Mouse (Mus musculus): ENCODE results near the gene Commd7.
A peak's percentile ranks its signal among the peaks of the same experiment; 100 is the strongest.

The Commd7 gene

DNA sequence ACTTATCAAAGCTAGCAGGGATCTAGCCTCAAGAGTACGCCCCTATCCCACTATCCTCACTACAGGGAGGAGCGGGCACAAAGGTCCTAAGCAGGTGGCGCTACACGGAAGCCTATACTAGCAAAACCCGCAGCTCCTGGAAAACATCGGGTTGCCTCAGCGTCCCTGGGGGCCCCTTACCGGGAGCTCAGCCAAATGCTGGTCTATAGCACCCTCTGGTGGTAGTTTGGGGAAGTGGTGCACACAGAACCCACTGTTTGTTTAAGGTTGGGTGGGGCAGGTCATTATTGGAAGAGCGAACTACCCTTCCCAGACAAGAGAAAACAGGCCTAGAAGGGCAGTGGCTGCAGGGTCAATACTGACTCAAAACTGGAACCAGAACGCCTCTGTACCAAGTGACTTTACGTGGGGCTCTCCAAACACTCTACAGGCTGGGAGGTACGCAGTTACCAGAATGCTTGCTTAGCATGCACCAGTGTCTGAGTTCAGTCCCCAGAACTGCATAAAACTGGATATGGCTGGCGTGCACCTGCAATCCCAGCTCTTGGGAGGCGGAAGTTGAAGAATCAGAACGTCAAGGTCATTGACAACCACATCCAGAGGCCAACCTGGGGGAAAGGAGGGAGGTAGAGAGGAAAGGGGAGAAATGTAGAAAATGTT is 45.9 kb downstream of the Commd7 start:
- peak; percentile 96 for DNase-seq (ENCODE audit: low spot score)

DNA sequence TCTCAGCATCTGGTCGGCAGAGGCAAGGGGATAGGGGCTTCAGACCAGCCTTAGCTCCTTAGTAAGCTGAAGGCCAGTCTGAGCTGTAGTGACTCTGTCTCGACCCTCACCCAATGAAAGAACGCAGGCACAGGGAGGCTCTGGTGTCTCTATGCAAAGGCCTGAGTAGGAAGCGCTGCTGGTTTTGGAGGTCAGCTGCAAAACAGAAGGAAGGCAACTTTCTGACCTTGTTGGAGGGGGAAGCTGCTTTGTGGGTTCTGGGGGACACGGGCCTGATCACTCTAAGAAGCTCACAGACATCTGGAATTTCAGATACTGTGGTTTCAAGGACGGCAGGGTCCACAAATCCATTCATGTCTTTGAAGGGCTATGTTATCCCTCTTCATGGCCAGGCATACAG is 46.6 kb downstream of the Commd7 start:
- no peak for DNase-seq (ENCODE audit: low spot score)

DNA sequence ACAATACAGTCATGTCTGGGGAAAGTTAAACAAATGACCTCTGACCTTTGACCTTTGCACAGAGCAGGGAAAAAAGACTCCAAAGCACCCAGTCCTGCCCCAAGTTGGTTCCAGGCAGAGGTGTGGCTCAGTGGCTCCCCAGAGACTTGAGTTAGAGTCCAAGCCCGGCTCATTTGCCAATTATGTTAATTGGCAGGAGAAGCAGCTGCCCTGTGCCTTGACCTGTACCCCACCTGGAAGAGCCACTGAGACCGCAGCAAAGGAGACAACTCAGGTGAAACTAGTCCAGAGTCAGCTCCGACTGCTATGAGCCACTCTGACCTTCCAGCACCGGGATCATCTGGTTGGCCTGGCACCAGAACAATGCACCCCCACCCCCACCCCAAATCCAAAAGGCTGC is 48.2 kb downstream of the Commd7 start:
- DNase-seq (ENCODE audit: low spot score), result no peak

DNA sequence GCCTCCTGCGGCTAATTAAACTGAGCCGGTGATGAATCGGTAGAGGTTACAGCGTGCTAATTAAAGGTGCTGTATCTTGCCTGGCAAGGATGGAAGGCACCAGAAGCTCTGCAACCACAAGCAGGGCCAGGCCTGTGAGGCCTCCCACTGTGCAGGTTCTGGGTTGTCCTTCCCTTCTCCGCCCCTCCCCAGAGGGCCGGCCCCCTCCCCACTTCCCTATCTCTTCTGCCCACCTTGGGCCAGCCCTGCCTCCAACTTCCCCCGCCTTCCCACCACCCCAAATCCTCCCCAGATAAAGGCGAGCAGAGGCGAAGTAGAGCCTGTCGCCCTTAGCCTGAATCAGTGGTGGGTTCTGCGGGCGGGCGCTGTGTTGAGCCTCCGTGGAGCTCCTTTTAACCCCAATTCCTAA is 48.9 kb downstream of the Commd7 start:
- no peak for DNase-seq (ENCODE audit: low spot score)

DNA sequence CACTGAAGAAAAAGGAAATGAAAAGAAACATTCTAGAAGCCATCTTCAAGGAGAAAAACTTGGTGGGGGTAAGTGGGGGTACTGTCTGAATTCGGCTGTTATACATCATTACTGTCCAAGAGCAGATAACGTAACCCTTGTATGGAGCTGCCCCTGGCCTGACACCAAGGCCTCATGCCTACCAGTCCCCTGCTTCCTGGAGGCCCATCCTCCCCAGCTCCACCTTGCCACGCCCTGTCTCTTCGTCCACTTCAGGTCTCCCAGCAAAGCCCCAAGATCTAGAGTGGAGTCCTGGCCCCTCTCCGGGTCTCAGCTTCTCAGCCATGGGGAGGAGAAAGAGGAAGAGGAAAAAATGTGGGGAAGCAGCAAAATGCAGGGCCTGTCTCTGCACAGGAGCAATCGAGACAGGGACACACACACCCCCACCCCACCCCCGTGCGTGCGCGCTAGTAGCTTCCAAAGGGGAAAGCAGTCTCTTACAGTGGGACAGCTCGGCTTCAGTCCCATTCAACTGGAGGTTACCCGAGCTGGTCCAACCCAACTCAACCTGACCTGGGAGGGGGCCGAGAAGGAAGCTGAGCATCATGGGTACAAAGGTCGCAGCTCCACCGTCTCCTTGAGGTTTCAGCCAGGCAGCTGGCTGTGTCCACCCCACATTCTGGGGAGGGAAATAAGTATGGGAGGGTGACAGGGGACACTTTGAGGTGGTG is 49.5 kb downstream of the Commd7 start:
- DNase-seq (ENCODE audit: low spot score), result no peak

DNA sequence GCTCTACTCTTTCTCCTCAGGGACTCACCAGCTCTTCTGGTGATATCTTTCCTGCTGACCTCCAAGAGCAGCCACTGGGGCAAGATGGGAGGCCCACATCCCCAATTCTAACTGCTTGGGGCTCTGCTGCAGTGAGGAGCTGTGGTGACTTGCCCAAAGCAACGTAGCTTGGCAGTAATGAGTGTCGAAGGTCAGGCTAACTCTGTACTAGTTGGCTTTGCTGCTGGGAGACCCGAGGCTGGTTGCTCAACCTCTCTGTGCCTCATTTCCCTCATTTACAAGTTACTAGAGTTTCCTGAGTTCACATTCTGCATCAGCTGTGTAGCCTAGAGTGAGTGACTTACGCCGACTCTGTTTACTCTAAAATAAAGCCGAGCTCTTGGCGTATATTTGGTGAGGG is 51.2 kb downstream of the Commd7 start:
- DNase-seq (ENCODE audit: low spot score), result no peak

DNA sequence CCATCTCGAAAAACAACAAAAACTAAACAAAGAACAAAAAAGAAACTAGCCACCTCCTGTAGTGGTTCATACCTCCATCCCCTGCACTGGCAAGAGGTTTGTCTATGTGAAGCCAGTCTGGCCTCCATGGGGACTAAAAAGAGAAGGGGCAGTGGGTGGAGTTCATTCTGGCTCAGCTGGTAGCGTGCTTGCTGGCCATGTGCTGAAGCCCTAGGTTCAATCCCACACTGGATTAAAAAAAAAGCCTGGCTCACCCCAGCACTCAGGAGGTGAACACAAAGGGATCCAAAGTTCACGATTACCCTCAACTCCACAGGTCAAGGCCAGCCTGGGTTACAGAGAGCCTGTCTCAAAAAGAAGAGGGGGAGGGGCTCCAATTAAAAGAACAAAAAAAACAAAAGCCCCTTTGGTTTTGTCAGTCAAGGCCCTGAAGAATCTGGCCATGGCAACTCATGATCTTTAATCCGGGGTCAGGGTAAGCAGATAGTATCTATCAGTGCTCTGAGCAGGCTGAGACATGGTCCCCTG is 52.1 kb downstream of the Commd7 start:
- DNase-seq (ENCODE audit: low spot score), result no peak

DNA sequence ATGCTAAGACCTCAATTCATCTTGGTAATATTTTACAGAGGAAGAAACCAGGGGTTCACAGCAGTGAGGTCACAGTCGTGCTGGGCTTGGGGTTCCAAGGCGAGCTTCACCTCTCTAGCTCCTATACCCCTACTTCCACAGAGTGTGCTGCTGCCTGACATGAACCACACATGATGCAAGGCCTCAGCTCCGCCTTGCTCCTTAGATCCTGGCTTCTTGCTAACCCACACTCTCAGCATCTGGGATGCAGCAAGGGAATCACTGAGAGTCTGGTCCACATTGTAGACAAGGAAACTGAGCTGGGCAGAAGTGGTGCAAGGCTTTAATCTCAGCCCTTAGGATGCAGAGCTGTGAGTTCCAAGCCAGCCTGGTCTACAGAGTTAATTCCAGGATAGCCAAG is 52.5 kb downstream of the Commd7 start:
- DNase-seq (ENCODE audit: low spot score), result no peak

DNA sequence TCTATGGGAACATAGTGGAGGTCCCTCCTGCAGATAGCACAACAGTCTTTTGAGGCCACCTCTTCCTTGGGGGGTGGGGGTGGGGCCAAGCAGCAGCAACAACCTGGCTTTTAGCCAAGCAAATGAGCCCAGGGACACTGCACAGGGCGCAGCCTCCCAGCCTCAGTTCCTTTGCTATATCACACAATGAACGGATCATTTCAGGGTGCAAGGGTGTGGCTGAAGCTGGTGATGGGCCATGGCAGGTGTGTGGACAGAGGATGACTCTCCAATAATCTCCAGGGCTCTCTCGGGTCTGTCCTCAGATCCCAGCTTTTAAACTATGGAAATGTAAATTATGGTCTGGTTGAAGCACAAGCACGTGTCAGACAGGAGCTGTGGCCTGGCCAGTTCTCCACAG is 55.5 kb downstream of the Commd7 start:
- DNase-seq (ENCODE audit: low spot score), result no peak

DNA sequence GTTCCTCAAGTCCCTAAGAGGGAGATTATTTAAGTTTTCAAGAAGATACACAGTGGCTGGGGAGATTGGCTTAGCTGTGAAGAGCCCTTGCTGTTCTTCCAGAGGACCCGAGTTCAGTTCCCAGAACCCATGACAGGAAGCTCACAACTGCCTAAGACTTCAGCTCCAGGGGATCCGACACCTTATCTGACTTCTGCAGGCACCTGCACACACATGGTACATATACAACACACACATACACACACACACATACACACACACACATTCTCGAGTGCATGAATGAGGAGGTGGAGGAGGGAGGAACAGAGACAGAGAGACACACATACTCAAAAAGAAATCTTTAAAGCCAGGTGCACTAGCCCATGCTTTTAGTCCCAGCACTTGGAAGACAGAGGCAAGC is 56.4 kb downstream of the Commd7 start:
- no peak for DNase-seq (ENCODE audit: low spot score)

DNA sequence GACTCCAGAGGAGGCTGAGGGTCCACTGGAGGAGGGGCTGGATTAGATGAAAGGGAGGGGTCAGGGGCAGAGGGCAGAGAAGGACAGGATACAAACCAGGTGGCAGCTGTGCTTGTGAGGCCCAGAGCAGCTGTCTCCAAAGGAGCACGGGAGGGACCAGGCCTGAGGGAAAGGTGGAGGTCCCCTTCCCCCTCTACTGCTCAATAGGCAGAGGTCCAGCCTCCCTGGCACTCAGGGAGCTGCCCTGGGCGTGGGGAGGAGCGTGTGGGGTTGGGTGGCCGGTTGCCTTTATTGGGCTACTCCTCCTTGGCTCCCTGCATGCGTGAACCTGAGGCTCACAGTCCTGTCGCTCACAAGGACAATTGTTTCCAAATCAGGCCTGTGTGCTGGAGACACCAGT is 57.0 kb downstream of the Commd7 start:
- no peak for DNase-seq (ENCODE audit: low spot score)

DNA sequence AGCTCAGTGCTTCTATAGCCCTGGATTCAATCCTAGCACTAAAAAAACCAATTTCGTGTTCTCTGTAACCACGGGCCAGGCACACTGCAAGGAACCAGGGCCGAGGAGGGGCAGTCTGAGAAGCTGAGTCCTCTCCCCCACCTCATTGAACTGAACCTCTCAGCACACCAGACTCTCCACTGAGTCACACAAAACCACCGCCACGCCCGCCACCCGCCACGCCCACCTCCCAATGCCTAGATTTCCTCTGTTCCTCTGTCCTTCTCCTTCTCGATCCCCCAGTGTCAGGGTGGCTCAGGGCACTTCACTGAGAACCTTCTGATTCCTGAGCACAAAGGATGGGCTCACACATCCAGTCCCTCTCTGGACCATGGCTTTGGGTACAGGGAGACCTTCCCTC is 59.5 kb downstream of the Commd7 start:
- DNase-seq (ENCODE audit: low spot score), result no peak

DNA sequence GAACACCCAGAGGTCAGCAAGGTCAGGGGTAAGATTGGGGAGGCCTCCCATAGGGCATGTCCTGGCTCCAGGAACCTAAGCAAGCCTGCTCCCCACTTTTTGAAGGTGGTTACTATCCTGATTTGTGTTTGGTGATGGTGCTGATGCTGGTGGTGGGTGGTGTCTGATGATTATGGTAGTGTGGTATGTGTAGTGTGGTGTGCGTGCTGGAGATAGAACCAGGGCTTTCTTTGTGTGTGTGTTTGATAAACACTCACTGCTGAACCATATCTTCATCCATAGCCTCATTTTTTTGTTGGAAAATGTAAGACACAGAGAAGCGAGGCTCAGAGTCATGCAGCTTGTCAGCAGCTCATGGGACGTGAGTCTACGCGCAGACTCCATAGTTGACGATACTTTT is 64.0 kb downstream of the Commd7 start:
- DNase-seq (ENCODE audit: low spot score), result no peak

DNA sequence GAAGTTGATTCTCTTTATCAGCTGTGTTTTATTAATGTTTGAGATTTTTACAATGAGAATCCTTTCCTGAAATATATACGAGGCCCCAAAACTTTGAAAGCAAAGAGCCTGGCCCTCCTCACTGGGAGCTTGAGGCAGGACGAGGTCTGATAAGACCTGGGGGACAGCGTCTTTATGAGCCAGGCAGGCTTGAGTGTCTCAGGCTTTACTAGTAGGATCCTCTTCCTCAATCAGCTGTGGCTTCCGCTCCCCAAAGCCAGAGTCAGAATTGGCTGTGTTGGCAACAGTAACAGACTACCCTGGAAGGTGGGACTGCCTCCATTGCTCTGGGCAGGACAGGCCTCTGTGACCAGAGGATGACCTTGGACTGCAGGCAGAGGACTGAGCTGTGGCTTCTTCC is 64.6 kb downstream of the Commd7 start:
- no peak for DNase-seq (ENCODE audit: low spot score)

Measured in retina, embryonic 14.5 days (tissue).